Mouse (Mus musculus) layer of hippocampus, adult 2 months (tissue): ENCODE measurements at regions not wholly inside any gene's neighbourhood (a gene's known extent, or its start where the extent isn't known, plus 50 kb on each side); places are given as distances from the start of the nearest gene placed in this dataset.

Experiments used
- DNase-seq, 2 experiments: peaks; one replicate each; pipeline ENCODE4 v3.0.0; 2022; ENCODE audit warnings: low spot score in 2 of 2
- H3K27ac ChIP-seq: fragments of 200-600 bp; 2 replicates; pipeline ENCODE4 v1.8.1; 2022
- H3K4me3 ChIP-seq: fragments of 200-600 bp; 2 replicates; pipeline ENCODE4 v1.8.1; 2022; ENCODE audit warnings: mild to moderate bottlenecking
- CTCF ChIP-seq: fragments of 200-600 bp; conservative IDR thresholded peaks from 2 replicates; pipeline ENCODE4 v1.8.1; 2022; ENCODE audit warnings: antibody characterized with exemption, mild to moderate bottlenecking, moderate library complexity

DNA sequence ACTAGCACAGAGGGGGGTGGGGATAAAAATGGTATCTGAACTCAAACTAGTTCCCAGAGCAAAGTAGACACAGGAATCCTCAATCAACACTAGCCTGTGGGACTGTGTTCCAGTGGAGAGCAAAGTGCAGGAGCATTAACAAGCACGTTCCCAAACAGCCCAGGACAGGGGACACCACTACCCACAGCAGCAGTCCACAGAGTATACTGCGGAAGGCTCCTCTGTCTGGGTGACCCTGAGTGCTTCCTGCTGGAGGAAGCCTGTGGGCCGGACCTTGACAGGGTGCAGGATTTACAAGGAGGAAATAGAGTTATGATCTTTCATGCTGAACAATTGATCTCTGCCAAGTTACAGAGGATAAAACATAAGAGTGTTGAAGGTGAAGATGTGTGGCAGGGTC is 560.0 kb downstream of the Dcdc2c start:
- no peak overlapping the region for H3K27ac ChIP-seq
- no peak for TF ChIP-seq CTCF
- DNase-seq, result no peak
- no peak overlapping the region for H3K4me3 ChIP-seq

DNA sequence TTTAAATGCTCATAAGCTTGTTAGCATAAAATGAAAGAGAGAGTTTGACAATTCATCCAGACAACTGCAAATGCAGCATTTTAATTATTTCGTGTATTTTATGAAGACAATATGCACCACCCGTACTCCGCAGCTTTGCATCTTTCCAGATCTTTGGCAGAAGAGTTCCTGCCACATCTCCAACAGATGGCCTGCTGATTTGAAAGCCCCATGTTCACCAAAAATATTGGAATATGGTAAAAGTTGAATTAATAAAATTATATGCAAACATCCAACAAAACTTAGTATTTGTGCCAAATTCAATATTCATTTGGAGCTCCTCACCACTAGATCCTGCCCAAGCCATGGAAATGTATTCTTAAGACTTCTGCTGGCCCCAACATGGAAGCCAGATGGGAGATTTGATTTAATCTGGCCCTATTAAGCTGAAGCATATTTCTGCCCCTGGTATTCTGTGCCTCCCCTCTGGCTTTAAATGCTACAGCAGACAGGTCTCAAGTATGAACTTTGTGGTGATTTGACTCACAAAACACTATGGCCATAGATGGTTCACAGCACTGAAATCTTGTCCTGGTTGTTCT is 567.8 kb downstream of the Dcdc2c start:
- TF ChIP-seq CTCF, result 0 out of 2 replicates have a peak, but pooled peaks have one; percentile 23
- DNase-seq, result peak; percentile 23 to 78
- Histone ChIP-seq H3K4me3 (no peak overlapping the region), H3K27ac (peak overlapping the region; percentile 24; the same call in 1 of the 2 replicates)

GRCm38 (mm10) chr12:27978257-27978931 is 573.8 kb downstream of the Dcdc2c start:
- no peak overlapping the region for H3K4me3 ChIP-seq
- DNase-seq, result peak; percentile 51 to 72
- no peak for TF ChIP-seq CTCF
- peak overlapping the region; percentile 82 for H3K27ac ChIP-seq

GRCm38 (mm10) chr12:27977548-27978256 is 574.5 kb downstream of the Dcdc2c start:
- Histone ChIP-seq H3K4me3 (no peak overlapping the region), H3K27ac (peak overlapping the region; percentile 80)
- TF ChIP-seq CTCF, result no peak
- no peak for DNase-seq

DNA sequence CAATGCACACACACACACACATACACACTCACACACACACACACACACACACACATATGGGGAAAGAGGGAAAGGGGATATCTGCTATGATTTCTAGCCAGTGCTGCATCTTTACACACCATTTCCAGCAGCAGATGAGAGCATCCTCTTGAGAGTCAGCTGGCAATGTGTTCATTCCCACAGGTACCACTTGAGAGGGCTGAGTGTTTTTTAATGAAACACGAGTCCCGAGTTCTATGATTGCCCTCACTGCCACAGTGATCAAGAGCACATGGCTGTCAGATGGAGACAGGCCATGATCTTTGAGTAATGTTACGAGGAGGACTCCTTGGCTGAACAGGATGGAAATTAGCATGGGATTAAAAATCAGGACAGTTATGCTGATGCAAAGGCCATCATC is 589.3 kb downstream of the Dcdc2c start:
- no peak overlapping the region for H3K27ac ChIP-seq
- no peak overlapping the region for H3K4me3 ChIP-seq
- DNase-seq, result no peak
- no peak for TF ChIP-seq CTCF

DNA sequence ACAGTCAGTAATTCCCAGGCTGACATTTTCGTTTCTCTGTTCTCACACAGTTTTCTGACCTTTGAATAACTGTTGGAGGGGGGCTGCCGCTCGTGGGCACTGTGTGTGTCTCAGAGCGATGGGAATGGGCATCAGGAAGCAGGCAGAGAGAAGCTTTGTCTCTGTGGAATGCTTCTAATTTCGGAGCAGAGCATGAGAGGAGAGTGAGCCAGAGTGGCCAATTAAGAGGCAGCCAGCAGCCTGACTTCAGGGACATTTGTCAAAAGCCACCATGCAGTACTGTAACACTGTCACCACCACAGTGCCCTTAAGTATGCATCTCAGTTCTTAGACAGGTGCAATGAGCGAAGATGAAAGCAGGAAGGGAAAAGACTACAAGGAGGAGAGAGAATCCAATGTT is 592.1 kb downstream of the Dcdc2c start:
- Histone ChIP-seq H3K27ac (no peak overlapping the region), H3K4me3 (no peak overlapping the region)
- no peak for DNase-seq
- no peak for TF ChIP-seq CTCF

GRCm38 (mm10) chr12:27947646-27948045 is 604.6 kb downstream of the Dcdc2c start:
- TF ChIP-seq CTCF, result no peak
- no peak overlapping the region for H3K27ac ChIP-seq
- DNase-seq, result no peak
- H3K4me3 ChIP-seq, result no peak overlapping the region

- Histone ChIP-seq H3K4me3 (no peak overlapping the region), H3K27ac (no peak overlapping the region)
- no peak for TF ChIP-seq CTCF
- no peak for DNase-seq
These were observed 604.6 kb upstream of the Sox11 start for GRCm38 (mm10) chr12:27946866-27947459.

- no peak for TF ChIP-seq CTCF
- no peak overlapping the region for H3K27ac ChIP-seq
- DNase-seq, result peak in 1 of 2 experiments; percentile 21
- no peak overlapping the region for H3K4me3 ChIP-seq
These were observed 603.0 kb upstream of the Sox11 start for GRCm38 (mm10) chr12:27945411-27945810.

DNA sequence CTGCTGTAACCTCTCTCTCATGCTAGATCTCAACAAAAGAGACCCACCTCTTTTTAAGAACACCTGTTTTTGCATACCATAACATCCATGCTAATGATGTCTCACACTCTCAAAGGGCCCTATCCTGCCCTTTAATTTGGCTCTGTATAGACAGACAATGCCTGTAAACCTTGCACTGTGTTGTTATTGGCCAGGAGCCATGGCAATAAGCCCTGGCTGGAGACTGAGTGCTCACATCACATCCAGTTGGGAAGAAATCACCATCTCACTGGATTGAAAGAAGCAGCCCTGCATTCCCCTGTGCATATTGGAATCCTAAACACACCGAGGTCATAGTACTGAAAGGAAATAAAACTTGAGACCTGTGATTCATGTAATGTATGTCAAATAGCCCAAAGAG is 598.7 kb upstream of the Sox11 start:
- TF ChIP-seq CTCF, result no peak
- DNase-seq, result no peak
- Histone ChIP-seq H3K4me3 (no peak overlapping the region), H3K27ac (no peak overlapping the region)

DNA sequence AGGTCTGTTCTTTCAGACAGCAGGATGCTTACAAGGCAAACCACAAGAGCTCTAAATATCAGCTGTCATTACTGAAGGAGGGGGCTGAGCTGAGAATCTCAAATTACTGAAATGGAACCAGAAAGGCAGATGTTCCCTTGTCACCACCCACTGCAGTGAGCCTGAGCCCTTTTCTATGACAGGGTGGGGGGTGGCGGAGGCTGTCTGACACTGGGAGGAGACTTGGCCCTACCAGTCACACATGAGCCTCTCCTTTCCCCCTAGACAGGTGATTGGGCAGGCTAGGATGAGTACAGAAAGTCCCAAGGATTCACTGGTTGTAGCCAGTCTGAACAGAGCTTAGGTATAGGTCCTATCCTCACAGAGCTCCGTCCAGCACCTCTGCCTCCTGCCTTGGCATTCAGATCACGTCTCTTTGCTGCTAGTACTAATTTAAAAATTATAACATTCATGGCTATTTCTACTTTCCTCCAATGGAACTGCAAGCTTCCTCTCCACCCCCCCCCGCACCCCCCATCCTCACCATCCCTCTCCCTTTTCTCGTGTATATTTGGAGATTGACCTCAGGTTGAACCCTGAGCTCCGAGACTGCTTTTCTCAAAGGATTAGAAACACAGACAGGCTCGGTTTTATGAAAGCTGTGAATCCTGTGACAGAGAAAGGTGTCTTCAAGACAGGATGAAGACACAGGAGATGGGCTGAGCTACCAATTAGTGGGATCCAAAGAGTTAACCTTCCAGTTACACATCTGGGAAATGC is 590.2 kb upstream of the Sox11 start:
- DNase-seq, result peak; percentile 30 to 51
- no peak for TF ChIP-seq CTCF
- Histone ChIP-seq H3K27ac (no peak overlapping the region; the same call in 1 of the 2 replicates), H3K4me3 (no peak overlapping the region)

DNA sequence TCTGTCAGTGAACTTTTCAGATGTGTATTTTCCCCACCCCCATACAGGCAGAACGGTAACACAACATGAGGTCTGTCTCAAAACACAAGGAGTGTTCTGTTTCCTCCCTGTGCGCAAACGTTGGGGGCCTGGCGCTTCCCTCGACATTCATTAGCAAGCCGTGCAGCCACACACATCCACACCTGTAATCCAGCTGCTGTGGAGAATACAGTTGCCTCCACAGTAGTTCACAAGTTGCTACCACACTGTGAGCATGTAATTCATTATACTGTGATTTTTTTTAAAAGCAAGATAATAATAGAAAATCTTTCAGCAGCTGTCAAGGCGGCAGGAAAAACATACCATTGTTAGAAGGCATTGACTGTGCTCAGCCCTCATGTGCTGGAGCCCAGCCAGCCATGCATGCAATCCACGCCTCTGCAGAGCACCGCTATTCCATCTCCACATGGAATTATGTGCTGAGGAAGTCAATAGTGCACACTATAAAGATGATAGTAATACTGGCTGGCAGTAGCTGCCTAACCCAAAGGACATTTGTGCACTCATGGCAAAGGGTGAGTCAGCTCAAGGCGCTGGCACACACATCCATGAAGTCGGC is 586.1 kb upstream of the Sox11 start:
- DNase-seq, result no peak
- Histone ChIP-seq H3K27ac (no peak overlapping the region), H3K4me3 (no peak overlapping the region)
- no peak for TF ChIP-seq CTCF
